Mouse (Mus musculus) left cerebral cortex, postnatal 36 days (tissue): ENCODE results near the gene Myo9a. TPM values are rescaled to one million over a fixed set of nuclear protein-coding genes. Genes with fewer than 3 reads are reported as not detected.

ENCODE experiments used
- DNase-seq, 2 experiments: peaks; one replicate each; pipeline ENCODE4 v3.0.0; 2021 to 2022; ENCODE audit warnings: low spot score in 2 of 2, mixed read lengths in 1 of 2
- intact Hi-C: fragments of 180-260 bp; cut with DNase I; formaldehyde crosslinking; loops from one replicate; pipeline ENCODE4 v1.15.1; 2025
- total RNA-seq, 2 experiments: library from RNA; stranded (reverse); gene quantifications; 2 replicates each; pipeline ENCODE4 v1.2.3; 2021

Myo9a gene
- total RNA-seq, 2 experiments from 2014 or later = 65.6 to 95.9 TPM

DNA sequence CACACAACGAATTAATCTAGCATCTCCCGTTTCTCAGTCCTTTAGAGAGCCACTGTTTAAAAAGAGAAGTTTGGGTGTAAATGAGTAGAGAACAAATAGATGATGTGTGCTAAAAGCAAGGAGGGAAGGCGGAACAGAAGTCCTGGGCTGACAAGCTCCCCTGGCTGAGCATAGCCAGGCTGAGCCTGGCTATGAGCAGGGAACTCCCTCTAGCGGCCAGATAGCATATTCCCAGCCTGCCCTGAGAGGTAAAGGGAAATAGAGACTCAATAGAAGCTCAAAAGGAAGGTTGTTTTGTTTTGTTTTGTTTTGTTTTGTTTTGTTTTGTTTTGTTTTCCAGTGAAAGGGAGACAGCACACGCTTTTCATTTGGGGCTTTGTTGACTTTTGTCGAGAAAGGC is 218.7 kb downstream of the Myo9a start:
- DNase-seq = peak in 1 of 2 experiments; percentile 51
- intact Hi-C loops = loop anchor here (5.0 kb wide), 1 partner anchor 247 kb away; no protein-coding TSS in a partner anchor

GRCm38 (mm10) chr9:59971263-59971662 is 220.6 kb downstream of the Myo9a start:
- DNase-seq = no peak
- intact Hi-C loops = no loop called here

Other genes starting within 250 kb of the Myo9a start
- 10 to 100 TPM; 47.0 to 50.8 TPM for gene Hexa, start 211.4 kb upstream of the Myo9a start, total RNA-seq
- 1 to 10 TPM; 3.9 to 5.3 TPM for gene Tmem202, start 211.0 kb upstream of the Myo9a start, total RNA-seq
- 10 to 100 TPM; 21.4 to 28.7 TPM for gene Celf6, start 173.0 kb upstream of the Myo9a start, total RNA-seq
- gene Parp6, start 133.6 kb upstream of the Myo9a start, total RNA-seq = 100 to 1,000 TPM; 152 to 159 TPM
- gene Pkm, start 94.5 kb upstream of the Myo9a start, total RNA-seq = 1,000 to 10,000 TPM; 1,213 to 1,355 TPM
- 10 to 100 TPM; 10.4 to 10.8 TPM for gene Gramd2, start 70.8 kb upstream of the Myo9a start, total RNA-seq
- 1 to 10 TPM; 7.6 to 9.0 TPM for gene Senp8, start 186 bp upstream of the Myo9a start, total RNA-seq
- not detected for gene Nr2e3, start 209.8 kb downstream of the Myo9a start, total RNA-seq